Mouse (Mus musculus) hindbrain, embryonic 16.5 days (tissue): Measurements from ENCODE around the gene Pfkfb2. TPM values are rescaled to one million over a fixed set of nuclear protein-coding genes. Genes with fewer than 3 reads are reported as not detected.
A peak's percentile ranks its signal among the peaks of the same experiment; 100 is the strongest.

Source experiments
- ATAC-seq: fragments of 200-750 bp; cut with Nextera tagmentation; 2 replicates; pipeline ENCODE4 v1.8.0; 2017; ENCODE audit warnings: moderate TSS enrichment, moderate library complexity
- H3K27ac ChIP-seq: fragments of 300-500 bp; sonication (generic); 2 replicates; pipeline ENCODE4 v1.5.1; 2014; ENCODE audit warnings: low read depth, mild to moderate bottlenecking, control low read depth, low read length, moderate library complexity
- H3K27me3 ChIP-seq: fragments of 300-500 bp; sonication (generic); replicated peaks from 2 replicates; pipeline ENCODE4 v1.6.1; 2014; ENCODE audit warnings: low read length; ENCODE audit not compliant: control insufficient read depth, insufficient read depth
- H3K36me3 ChIP-seq: fragments of 300-500 bp; sonication (generic); 2 replicates; pipeline ENCODE4 v1.6.1; 2014; ENCODE audit warnings: mild to moderate bottlenecking, low read length, moderate library complexity, mixed read lengths; ENCODE audit not compliant: control insufficient read depth, insufficient read depth
- H3K4me1 ChIP-seq: fragments of 300-500 bp; sonication (generic); 2 replicates; pipeline ENCODE4 v1.6.1; 2014; ENCODE audit warnings: low read depth, low read length; ENCODE audit not compliant: control insufficient read depth, insufficient read depth
- H3K4me2 ChIP-seq: fragments of 300-500 bp; sonication (generic); 2 replicates; pipeline ENCODE4 v1.6.1; 2014; ENCODE audit warnings: mild to moderate bottlenecking, low read length, control low read depth, moderate library complexity
- H3K4me3 ChIP-seq: fragments of 300-500 bp; sonication (generic); 2 replicates; pipeline ENCODE4 v1.5.1; 2014; ENCODE audit warnings: mild to moderate bottlenecking, low read length, control low read depth, moderate library complexity
- H3K9ac ChIP-seq: fragments of 300-500 bp; sonication (generic); 2 replicates; pipeline ENCODE4 v1.6.1; 2014; ENCODE audit warnings: low read depth, mild to moderate bottlenecking, control low read depth, low read length, moderate library complexity
- H3K9me3 ChIP-seq: fragments of 300-500 bp; sonication (generic); 2 replicates; pipeline ENCODE4 v1.6.1; 2014; ENCODE audit warnings: mild to moderate bottlenecking, low read length, moderate library complexity; ENCODE audit not compliant: control insufficient read depth
- WGBS: fragments of 180-500 bp; shearing (Covaris S2); extraction: QIAGEN DNeasy Blood & Tissue Kit; methylation state at CpG from one replicate; pipeline ENCODE4 v1.1.7; 2014; 5-methylcytosine and 5-hydroxymethylcytosine counted together
- polyA plus RNA-seq: library from polyadenylated mRNA; unstranded; fragments of >200 nt; fragmentation: Nextera tagmentation; extraction: Ambion mirVana; gene quantifications from 2 replicates; pipeline ENCODE4 v1.2.1, GENCODE M21; 2015

Gene Pfkfb2
- polyA plus RNA-seq, 1 experiment from 2014 or later = 17.6 TPM

DNA sequence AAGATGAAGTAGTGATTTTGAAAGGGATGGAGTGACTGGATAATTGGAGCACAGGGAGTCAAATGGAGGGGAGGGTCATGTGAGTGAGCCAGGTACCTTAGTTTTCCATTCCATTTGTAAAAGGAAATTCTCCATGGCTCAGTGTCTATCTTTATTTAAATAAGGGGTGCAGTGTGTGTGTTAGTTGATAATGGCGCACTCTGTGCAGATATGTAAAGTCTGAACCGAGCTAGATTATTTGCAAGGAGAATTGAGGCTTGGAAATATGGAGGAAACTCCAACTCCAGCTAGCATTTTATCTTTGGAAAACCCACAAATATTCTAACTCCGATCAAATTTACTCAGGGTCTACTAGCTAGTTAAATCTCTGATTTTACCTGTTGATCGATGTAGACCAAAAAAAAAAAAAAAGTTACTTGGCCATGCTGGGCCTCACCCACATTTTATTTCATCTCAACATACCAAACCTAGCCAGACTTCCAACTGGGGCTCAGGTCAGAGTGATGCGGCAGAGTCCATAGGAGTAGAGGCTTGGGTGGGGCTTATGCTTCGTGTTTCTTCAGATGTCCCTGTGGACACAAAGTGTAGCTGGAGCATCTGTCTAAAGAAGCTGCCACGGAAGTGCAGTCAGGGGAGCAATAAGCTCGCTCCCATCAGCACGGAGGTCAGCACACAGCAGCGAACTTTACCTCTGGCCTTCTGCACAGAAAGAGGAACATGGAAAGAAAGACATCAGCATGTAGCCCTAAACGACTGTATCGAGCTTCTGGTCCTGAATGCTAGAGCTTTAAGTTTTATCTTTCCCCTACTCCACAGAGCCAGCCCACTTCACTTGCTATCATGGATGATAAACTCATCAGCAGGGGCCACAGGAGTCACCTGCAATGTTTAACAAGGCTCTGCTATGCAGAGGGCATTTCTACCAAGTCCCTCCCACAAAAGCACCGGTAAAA lies 3.9 kb upstream of the Pfkfb2 start:
- no peak overlapping the region for H3K9ac ChIP-seq
- no peak overlapping the region for H3K4me3 ChIP-seq

GRCm38 (mm10) chr1:130731741-130732337 lies 2.8 kb upstream of the Pfkfb2 start, which contains the start of gene AA986860:
Gene AA986860 (plus strand): TSS chr1:130731976.
- Histone ChIP-seq H3K9ac (no peak within 1 kb of the TSS), H3K9me3 (no peaks in the 10 kb centered on the region), H3K4me1 (no peaks in the 10 kb centered on the region), H3K4me2 (peak within 1 kb of the TSS; percentile 31), H3K36me3 (no peaks in the 10 kb centered on the region), H3K4me3 (no peak within 1 kb of the TSS), H3K27ac (no peak within 1 kb of the TSS), H3K27me3 (no peaks in the 10 kb centered on the region)
- peak; percentile 67 for ATAC-seq
- WGBS = 7% methylated on average over 10 of the region's 10 CpGs

More for the DNA sequence above, 3.9 kb upstream of the Pfkfb2 start:
- ATAC-seq = no peak
- H3K36me3 ChIP-seq = no peaks in the 10 kb centered on the region
- H3K27ac ChIP-seq = no peak overlapping the region
- no peaks in the 10 kb centered on the region for H3K27me3 ChIP-seq
- WGBS = 88% methylated on average over 13 of the region's 13 CpGs
- H3K4me1 ChIP-seq = no peaks in the 10 kb centered on the region
- H3K4me2 ChIP-seq = no peak overlapping the region
- no peaks in the 10 kb centered on the region for H3K9me3 ChIP-seq

- no peak for ATAC-seq
- Histone ChIP-seq H3K27me3 (no peaks in the 10 kb centered on the region), H3K4me3 (no peak overlapping the region), H3K4me1 (no peaks in the 10 kb centered on the region), H3K4me2 (no peak overlapping the region), H3K27ac (no peak overlapping the region), H3K9me3 (no peaks in the 10 kb centered on the region), H3K36me3 (no peaks in the 10 kb centered on the region), H3K9ac (no peak overlapping the region)
- 92% methylated on average over 3 of the region's 3 CpGs for WGBS
These were observed 345 bp downstream of the Pfkfb2 start for GRCm38 (mm10) chr1:130728708-130729107.

GRCm38 (mm10) chr1:130728070-130728469 lies 983 bp downstream of the Pfkfb2 start:
- Histone ChIP-seq H3K4me2 (no peak overlapping the region), H3K4me1 (no peaks in the 10 kb centered on the region), H3K27ac (no peak overlapping the region), H3K36me3 (no peaks in the 10 kb centered on the region), H3K27me3 (no peaks in the 10 kb centered on the region), H3K4me3 (no peak overlapping the region), H3K9me3 (no peaks in the 10 kb centered on the region), H3K9ac (no peak overlapping the region)
- WGBS = 81% methylated on average over 1 of the region's 1 CpGs
- ATAC-seq = no peak

DNA sequence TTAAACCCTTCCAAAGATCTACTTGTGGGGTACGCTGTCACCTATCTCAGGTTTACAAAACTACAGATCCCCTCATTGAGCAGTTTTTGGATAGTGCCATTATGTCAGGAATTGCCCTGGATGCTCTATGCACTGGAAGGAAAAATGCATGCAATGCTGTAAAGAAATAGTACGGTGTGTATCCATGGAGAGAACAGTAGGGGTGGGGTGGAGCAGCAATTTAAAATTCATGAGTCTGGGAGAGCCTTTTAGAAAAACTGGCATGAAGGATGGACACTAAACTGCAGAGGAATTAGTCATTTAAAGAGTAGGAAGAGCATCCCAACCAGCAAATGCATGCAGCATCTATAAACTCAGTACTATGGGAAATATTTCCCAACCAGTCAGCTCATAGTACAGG lies 2.7 kb downstream of the Pfkfb2 start:
- Histone ChIP-seq H3K9me3 (no peaks in the 10 kb centered on the region), H3K4me3 (no peak overlapping the region), H3K27ac (no peak overlapping the region), H3K36me3 (no peaks in the 10 kb centered on the region), H3K4me2 (no peak overlapping the region), H3K4me1 (no peaks in the 10 kb centered on the region), H3K9ac (no peak overlapping the region), H3K27me3 (no peaks in the 10 kb centered on the region)
- no peak for ATAC-seq
- WGBS = 54% methylated on average over 2 of the region's 2 CpGs

- Histone ChIP-seq H3K4me2 (no peak overlapping the region), H3K36me3 (no peaks in the 10 kb centered on the region), H3K9me3 (no peaks in the 10 kb centered on the region), H3K4me1 (peaks cover 2% of the 10 kb centered on the region; the same call in 1 of the 2 replicates), H3K27me3 (no peaks in the 10 kb centered on the region), H3K9ac (no peak overlapping the region), H3K27ac (no peak overlapping the region), H3K4me3 (no peak overlapping the region)
- WGBS = 95% methylated on average over 5 of the region's 5 CpGs
- no peak for ATAC-seq
These were observed 4.8 kb downstream of the Pfkfb2 start for GRCm38 (mm10) chr1:130724206-130724605.

GRCm38 (mm10) chr1:130717291-130717871 lies 11.7 kb downstream of the Pfkfb2 start, which contains the start of gene Yod1:
Gene Yod1 (plus strand): TSS chr1:130717327.
- peak within 1 kb of the TSS; percentile 80 for H3K27ac ChIP-seq
- H3K9ac ChIP-seq = peak within 1 kb of the TSS; percentile 97
- H3K4me1 ChIP-seq = peaks cover 13% of the 10 kb centered on the region
- H3K36me3 ChIP-seq = no peaks in the 10 kb centered on the region
- no peaks in the 10 kb centered on the region for H3K27me3 ChIP-seq
- H3K4me2 ChIP-seq = peak within 1 kb of the TSS; percentile 99
- WGBS = under 1% methylated on average over 54 of the region's 54 CpGs
- H3K9me3 ChIP-seq = no peaks in the 10 kb centered on the region
- peak within 1 kb of the TSS; percentile 92 for H3K4me3 ChIP-seq
- peak; percentile 76 for ATAC-seq

DNA sequence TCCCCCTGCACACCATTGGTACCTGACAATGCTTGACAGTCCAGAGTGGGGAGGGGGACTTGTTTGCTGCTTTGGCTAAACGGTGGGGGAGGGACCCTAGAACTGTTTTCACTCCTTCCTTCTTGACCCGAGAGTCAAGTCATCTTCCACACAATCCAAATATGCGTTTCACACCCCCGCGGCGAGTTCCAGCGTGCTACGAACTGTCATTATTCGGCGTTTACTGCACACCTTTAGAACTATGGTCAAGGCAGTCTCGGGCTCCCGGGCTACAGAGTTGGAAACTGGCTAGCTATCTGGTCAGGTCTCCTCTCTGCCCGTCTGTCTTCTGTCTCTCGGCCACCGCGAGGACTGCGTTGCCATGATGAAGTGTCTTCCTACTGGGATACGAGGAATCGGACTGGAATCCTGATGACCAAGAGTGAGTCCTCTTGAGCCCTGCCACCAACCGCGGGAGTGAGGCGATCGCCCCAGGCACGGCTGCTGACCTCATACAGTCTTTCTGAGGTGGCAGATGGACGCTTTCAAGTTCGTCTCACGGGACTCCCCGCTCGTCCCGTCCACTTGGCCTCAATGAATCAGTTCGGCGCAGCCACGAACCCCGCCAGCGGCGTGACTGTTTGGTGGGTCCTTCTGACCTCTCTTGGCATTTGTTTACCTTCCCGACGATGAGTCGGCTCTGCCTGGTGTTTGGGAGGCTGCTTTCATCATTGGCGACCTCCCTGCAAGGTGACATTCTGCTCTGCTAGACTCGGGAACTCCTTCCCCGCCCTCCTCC lies 12.4 kb downstream of the Pfkfb2 start:
- Histone ChIP-seq H3K36me3 (no peaks in the 10 kb centered on the region), H3K27ac (peak overlapping the region; percentile 80), H3K27me3 (no peaks in the 10 kb centered on the region), H3K4me1 (peaks cover 13% of the 10 kb centered on the region), H3K4me3 (peak overlapping the region; percentile 92), H3K9ac (peak overlapping the region; percentile 97), H3K4me2 (peak overlapping the region; percentile 99), H3K9me3 (no peaks in the 10 kb centered on the region)
- under 1% methylated on average over 42 of the region's 42 CpGs for WGBS
- no peak; the same call in none of the 2 replicates for ATAC-seq
